Mouse (Mus musculus) intestine, postnatal 0 days (tissue): ENCODE measurements around the gene Grb2. TPM values are rescaled to one million over a fixed set of nuclear protein-coding genes. Genes with fewer than 3 reads are reported as not detected.
A peak's percentile ranks its signal among the peaks of the same experiment; 100 is the strongest.

Experiments
- ATAC-seq: fragments of 200-750 bp; cut with Nextera tagmentation; 2 replicates; pipeline ENCODE4 v1.8.0; 2017; ENCODE audit warnings: mild to moderate bottlenecking, moderate TSS enrichment, moderate library complexity
- H3K27ac ChIP-seq: fragments of 300-500 bp; sonication (generic); 2 replicates; pipeline ENCODE4 v1.5.1; 2014; ENCODE audit warnings: mild to moderate bottlenecking, low read depth, low read length, moderate library complexity
- H3K27me3 ChIP-seq: fragments of 300-500 bp; sonication (generic); replicated peaks from 2 replicates; pipeline ENCODE4 v1.6.1; 2014; ENCODE audit warnings: low read length, mixed read lengths; ENCODE audit not compliant: control insufficient read depth, insufficient read depth
- H3K36me3 ChIP-seq: fragments of 300-500 bp; sonication (generic); 2 replicates; pipeline ENCODE4 v1.6.1; 2014; ENCODE audit warnings: mild to moderate bottlenecking, moderate library complexity; ENCODE audit not compliant: control insufficient read depth, insufficient read depth
- H3K4me1 ChIP-seq: fragments of 300-500 bp; sonication (generic); replicated peaks from 2 replicates; pipeline ENCODE4 v1.6.1; 2014; ENCODE audit warnings: antibody characterized with exemption, low read length, mixed read lengths; ENCODE audit not compliant: control insufficient read depth, insufficient read depth
- H3K4me2 ChIP-seq: fragments of 300-500 bp; sonication (generic); replicated peaks from 2 replicates; pipeline ENCODE4 v1.6.1; 2014; ENCODE audit warnings: low read depth, mild to moderate bottlenecking, moderate library complexity
- H3K4me3 ChIP-seq: fragments of 300-500 bp; sonication (generic); 2 replicates; pipeline ENCODE4 v1.5.1; 2014; ENCODE audit warnings: low read depth, low read length
- H3K9ac ChIP-seq: fragments of 300-500 bp; sonication (generic); 2 replicates; pipeline ENCODE4 v1.6.1; 2014; ENCODE audit warnings: mild to moderate bottlenecking, low read depth, low read length
- H3K9me3 ChIP-seq: fragments of 300-500 bp; sonication (generic); 2 replicates; pipeline ENCODE4 v1.6.1; 2016; ENCODE audit warnings: mixed run types; ENCODE audit not compliant: control insufficient read depth
- CTCF ChIP-seq: sonication (generic); IDR thresholded peaks from 2 replicates; pipeline ENCODE4 v1.5.1; 2016; ENCODE audit warnings: low read depth, mild to moderate bottlenecking, control low read depth, antibody characterized with exemption, moderate library complexity
- WGBS: fragments of 180-500 bp; shearing (Covaris S2); extraction: QIAGEN DNeasy Blood & Tissue Kit; methylation state at CpG from one replicate; pipeline ENCODE4 v1.1.7; 2014; 5-methylcytosine and 5-hydroxymethylcytosine counted together
- polyA plus RNA-seq: library from polyadenylated mRNA; unstranded; fragments of >200 nt; fragmentation: Nextera tagmentation; extraction: Ambion mirVana; gene quantifications from 2 replicates; pipeline ENCODE4 v1.2.1, GENCODE M21; 2015

Grb2 gene
- polyA plus RNA-seq, 1 experiment from 2014 or later, result 60.5 TPM

- Histone ChIP-seq H3K9me3 (no peaks in the 10 kb centered on the region), H3K27me3 (no peaks in the 10 kb centered on the region), H3K36me3 (no peaks in the 10 kb centered on the region), H3K4me1 (0 out of 2 replicates have a peak, but pooled peaks cover 4% of the 10 kb centered on the region), H3K4me3 (no peak overlapping the region), H3K9ac (no peak overlapping the region), H3K4me2 (peak overlapping the region; percentile 30; the same call in 1 of the 2 replicates), H3K27ac (peak overlapping the region; percentile 83)
- TF ChIP-seq CTCF, result no peak
- WGBS, result 68% methylated on average over 10 of the region's 10 CpGs
- ATAC-seq, result no peak
Observed at GRCm38 (mm10) chr11:115737608-115738208, 29.3 kb upstream of the Grb2 start.

GRCm38 (mm10) chr11:115734041-115734686, 25.8 kb upstream of the Grb2 start:
- H3K9me3 ChIP-seq, result no peaks in the 10 kb centered on the region
- H3K4me1 ChIP-seq, result 0 out of 2 replicates have a peak, but pooled peaks cover 4% of the 10 kb centered on the region
- no peak overlapping the region for H3K9ac ChIP-seq
- no peak for ATAC-seq
- no peak for TF ChIP-seq CTCF
- no peaks in the 10 kb centered on the region for H3K36me3 ChIP-seq
- peak overlapping the region; percentile 16 for H3K27ac ChIP-seq
- H3K4me3 ChIP-seq, result no peak overlapping the region
- H3K27me3 ChIP-seq, result no peaks in the 10 kb centered on the region
- WGBS, result 40% methylated on average over 11 of the region's 11 CpGs
- no peak overlapping the region for H3K4me2 ChIP-seq

DNA sequence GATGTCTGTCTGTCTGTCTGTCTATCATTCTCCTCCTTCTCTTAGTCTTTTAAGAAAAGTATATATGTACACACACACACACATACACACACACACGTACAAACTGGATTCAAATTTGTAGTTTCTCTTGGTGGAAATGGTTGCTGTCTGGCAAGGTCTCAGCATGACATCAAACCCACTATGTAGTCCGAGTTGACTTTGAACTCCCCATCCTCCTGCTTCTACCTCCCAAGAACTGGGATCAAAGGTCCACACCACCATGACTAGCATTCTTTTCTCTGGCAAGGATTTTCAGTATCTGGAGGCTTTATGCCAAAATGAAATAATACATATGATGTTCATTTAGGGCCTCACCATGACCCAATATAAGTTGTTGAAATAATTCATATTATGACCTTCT, 14.8 kb upstream of the Grb2 start:
- Histone ChIP-seq H3K4me1 (no peaks in the 10 kb centered on the region), H3K9me3 (no peaks in the 10 kb centered on the region), H3K27ac (no peak overlapping the region), H3K36me3 (no peaks in the 10 kb centered on the region), H3K4me2 (no peak overlapping the region), H3K4me3 (no peak overlapping the region), H3K27me3 (no peaks in the 10 kb centered on the region), H3K9ac (no peak overlapping the region)
- TF ChIP-seq CTCF, result no peak
- ATAC-seq, result no peak
- 78% methylated on average over 2 of the region's 2 CpGs for WGBS

DNA sequence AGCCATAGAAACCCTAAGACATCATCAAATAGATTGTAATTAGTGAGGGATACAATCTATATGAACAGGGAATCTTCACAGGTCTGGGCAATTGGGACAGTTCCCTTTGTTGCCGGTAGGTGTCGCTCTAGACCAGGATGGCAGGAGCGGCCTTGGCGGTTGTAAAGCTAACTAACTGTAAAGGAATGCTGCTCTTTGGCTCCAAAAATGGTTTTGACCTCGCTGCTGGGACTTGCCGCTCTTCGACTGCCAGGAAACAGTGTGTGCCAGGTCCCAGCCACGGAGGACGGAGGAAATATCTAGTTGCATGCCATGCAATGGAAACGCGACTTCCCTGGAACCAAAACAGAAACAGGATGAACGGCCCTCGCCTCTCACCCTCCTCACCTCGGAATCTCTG, 14.2 kb upstream of the Grb2 start:
- WGBS, result 16% methylated on average over 14 of the region's 14 CpGs
- Histone ChIP-seq H3K36me3 (no peaks in the 10 kb centered on the region), H3K4me2 (peak overlapping the region; percentile 40; the same call in 1 of the 2 replicates), H3K9ac (no peak overlapping the region), H3K4me1 (no peaks in the 10 kb centered on the region), H3K4me3 (0 out of 2 replicates have a peak overlapping the region, but pooled peaks have one; percentile 6), H3K27me3 (no peaks in the 10 kb centered on the region), H3K27ac (no peak overlapping the region), H3K9me3 (no peaks in the 10 kb centered on the region)
- peak; percentile 41; the same call in 1 of the 2 replicates for ATAC-seq
- peak; percentile 100 for TF ChIP-seq CTCF

- Histone ChIP-seq H3K4me2 (no peak overlapping the region), H3K27ac (no peak overlapping the region), H3K4me3 (no peak overlapping the region), H3K4me1 (no peaks in the 10 kb centered on the region), H3K36me3 (no peaks in the 10 kb centered on the region), H3K9me3 (no peaks in the 10 kb centered on the region), H3K27me3 (no peaks in the 10 kb centered on the region), H3K9ac (no peak overlapping the region)
- no peak for ATAC-seq
- peak; percentile 73 for TF ChIP-seq CTCF
- WGBS, result 62% methylated on average over 8 of the region's 8 CpGs
Observed at GRCm38 (mm10) chr11:115717660-115718390, 9.4 kb upstream of the Grb2 start.
